Mouse (Mus musculus): ENCODE measurements around the gene Ces4a.

DNA sequence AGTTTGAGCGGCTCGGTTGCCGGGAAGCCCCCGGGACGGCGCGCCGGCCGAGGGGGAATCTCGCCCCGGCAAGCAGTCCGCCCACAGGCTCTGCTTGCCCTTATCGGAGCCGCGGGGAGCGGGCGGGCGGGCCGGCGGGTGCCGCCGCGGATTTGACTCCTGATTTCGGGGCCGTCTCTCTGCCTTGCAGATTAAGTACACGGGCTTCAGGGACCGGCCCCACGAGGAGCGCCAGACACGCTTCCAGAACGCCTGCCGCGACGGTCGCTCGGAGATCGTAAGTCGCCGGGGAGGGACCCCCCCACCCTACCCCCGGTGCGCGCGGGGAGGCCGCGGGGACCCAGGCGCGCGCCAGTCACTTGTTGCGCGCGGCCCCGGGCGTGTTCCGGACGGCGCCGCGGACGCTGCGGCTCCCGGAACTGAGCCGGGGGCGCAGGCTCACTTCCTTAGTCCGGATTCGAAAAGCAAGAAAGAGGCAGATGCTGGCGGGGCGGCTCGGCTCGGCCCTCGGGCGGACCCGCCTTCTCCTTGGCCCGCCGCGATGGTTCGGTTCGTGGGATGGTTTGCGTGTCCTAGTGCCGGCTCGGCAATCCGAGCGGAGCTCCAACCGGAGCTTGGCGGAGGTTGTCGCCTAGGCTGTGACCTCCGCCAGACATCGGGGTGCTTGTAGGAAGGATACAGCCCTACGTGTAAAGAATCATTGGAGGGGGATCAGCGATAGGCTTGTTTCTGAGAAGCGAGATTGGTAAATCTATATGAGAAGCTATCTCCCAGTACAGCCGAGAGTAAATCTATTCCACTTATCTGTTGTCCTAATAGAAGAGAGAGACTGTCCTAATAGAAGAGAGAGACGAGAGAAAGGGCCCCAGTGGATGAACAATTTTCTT, 39.8 kb downstream of the Ces4a start:
- TF ChIP-seq CTCF (IDR thresholded peaks at IDR 0.05; ENCODE audit: extremely low read depth, insufficient read depth, low read length) (no peak), POLR2A (IDR thresholded peaks at IDR 0.05; ENCODE audit: extremely low read depth, insufficient read depth, low read length) (no peak)
